Mouse (Mus musculus): ENCODE measurements at regions not wholly inside any gene's neighbourhood (a gene's known extent, or its start where the extent isn't known, plus 50 kb on each side); places are given as distances from the start of the nearest gene placed in this dataset.

DNA sequence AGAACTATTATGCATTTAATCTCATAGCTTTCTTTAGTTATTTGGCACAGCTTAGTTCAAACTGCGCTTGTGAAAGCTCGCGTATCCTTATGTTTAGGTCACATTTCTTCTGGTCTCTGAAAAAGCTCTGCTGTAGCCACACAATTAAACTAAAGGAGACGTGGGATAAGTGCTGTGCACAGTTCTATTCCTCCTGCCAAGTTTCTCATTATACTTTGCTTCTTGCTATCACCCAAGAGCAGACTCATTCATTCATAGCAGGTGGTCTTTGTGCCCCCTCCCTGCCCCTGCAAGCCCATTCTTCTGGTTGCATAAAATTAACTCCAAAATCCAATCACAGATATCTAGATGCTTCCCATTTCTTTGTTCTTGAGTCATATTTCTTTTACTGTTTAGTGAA, 403.6 kb upstream of the Map3k7 start:
- no peak for TF ChIP-seq CTCF (IDR thresholded peaks at IDR 0.05)
- TF ChIP-seq EP300 (IDR thresholded peaks at IDR 0.05), result no peak

All from lung, postnatal 0 days (tissue).